Mouse (Mus musculus) hematopoietic multipotent progenitor cell, adult 10-12 weeks (in vitro differentiated cells): Measurements from ENCODE around the gene Tmem202. TPM values are rescaled to one million over a fixed set of nuclear protein-coding genes. Genes with fewer than 3 reads are reported as not detected.

Experiments
- polyA plus RNA-seq: library from polyadenylated mRNA; stranded (reverse); fragments of >175 nt; gene quantifications from 2 replicates; pipeline ENCODE4 v1.2.3, GENCODE M21; 2012; ENCODE audit warnings: low replicate concordance

Tmem202 gene
- 0.42 and 0.77 TPM in 2 replicates for polyA plus RNA-seq

DNA sequence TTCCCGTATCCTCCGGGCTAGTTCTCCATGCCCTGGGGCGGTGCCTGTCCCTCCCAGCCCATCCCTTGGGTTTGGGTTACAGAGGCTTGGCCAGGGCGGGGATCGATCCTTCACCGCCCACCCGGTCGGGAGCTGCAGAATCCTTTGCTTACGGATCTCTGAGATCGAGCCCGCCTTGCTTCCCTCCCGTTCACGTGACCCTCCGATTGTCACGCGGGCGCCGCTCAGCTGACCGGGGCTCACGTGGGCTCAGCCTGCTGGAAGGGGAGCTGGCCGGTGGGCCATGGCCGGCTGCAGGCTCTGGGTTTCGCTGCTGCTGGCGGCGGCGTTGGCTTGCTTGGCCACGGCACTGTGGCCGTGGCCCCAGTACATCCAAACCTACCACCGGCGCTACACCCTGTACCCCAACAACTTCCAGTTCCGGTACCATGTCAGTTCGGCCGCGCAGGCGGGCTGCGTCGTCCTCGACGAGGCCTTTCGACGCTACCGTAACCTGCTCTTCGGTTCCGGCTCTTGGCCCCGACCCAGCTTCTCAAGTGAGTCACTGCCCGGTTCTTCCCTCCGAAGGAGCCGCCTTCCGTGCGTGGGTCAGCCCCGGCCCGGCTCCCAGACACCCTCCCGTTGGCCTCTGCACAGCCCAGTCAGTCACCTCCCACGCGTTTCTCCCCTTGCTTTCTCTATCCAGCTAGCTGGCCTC lies at the start of gene Tmem202, which contains the start of gene Hexa:
Gene Tmem202 (minus strand): TSS at position 407 of the 697 bp plus-strand sequence.
Gene Hexa (plus strand): TSS at position 100 of the 697 bp plus-strand sequence.

DNA sequence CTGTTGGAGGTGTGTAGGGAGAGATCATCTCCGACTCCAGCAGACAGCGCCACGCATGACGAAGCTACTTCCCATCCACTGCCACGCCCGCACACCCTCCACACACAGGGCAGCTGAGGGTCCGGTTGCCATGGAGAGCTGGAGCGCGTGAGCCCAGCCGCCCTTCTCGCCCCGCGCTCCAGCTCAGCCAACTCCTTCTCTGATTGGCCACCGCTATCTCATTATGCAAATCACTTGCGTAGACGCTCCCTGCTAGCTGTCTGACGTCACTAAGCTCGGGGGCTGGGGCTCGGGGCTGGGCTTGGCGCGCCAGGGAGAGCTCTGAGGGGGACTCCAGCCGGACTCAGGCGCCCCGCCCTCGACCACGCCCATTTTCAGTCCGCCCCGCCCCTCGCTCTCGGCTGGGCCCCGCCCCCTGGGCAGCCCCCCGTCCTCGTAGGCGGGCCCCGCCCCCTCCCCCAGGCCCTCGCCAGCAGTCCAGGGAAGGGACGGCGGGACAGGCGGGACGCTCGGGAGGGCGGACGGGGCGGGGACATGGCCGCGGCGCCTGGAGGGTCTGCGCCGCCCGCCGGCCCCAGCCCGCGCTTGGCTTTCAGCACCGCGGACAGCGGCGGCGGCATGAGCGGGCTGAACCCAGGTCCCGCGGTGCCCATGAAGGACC lies 38.3 kb upstream of the Tmem202 start, which contains the start of gene Celf6:
Gene Celf6 (plus strand): TSS at position 74 of the 661 bp plus-strand sequence.

DNA sequence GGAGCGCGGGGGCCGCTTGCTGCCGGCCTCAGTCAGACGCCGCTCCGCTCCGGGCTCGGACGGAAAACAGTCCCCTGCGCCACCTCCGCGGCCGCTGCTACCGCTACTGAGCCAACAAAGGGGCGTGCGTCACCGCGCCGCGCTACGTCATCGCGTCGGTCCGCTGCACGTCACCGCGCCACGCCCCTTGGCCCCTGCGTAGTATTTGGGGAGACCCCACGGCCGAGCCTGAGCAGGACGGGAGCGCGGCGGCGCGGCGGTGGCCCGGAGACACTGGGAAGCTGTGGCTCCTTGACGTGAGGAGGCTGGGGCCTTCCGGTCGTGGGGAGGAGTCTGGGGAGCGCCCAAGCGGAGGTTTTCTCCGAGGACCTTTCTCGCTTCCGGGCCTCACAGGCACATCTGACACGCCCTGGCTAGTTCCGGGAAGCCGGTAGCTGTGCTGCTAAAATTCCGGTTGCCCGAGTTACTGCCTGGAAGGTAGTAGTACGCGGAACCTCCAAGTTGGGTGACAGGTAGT lies 53.0 kb downstream of the Tmem202 start, which contains the start of gene Arih1:
Gene Arih1 (minus strand): TSS at position 70 of the 517 bp plus-strand sequence.

Other genes starting within 250 kb of the Tmem202 start
- 8.0 and 12.6 TPM in 2 replicates for gene Adpgk, start 248.3 kb downstream of the Tmem202 start, polyA plus RNA-seq
- gene Bbs4, start 186.3 kb downstream of the Tmem202 start, polyA plus RNA-seq = 0.55 and 0.68 TPM in 2 replicates
- 28.2 and 73.3 TPM in 2 replicates for gene Arih1, start 53.2 kb downstream of the Tmem202 start, polyA plus RNA-seq
- gene Hexa, start 307 bp downstream of the Tmem202 start, polyA plus RNA-seq = 69.6 and 74.6 TPM in 2 replicates
- gene Celf6, start 38.1 kb upstream of the Tmem202 start, polyA plus RNA-seq = not detected in 2 replicates
- 18.4 and 18.8 TPM in 2 replicates for gene Parp6, start 77.4 kb upstream of the Tmem202 start, polyA plus RNA-seq
- gene Pkm, start 116.5 kb upstream of the Tmem202 start, polyA plus RNA-seq = 197 and 319 TPM in 2 replicates
- 0.31 and 0.64 TPM in 2 replicates for gene Gramd2, start 140.3 kb upstream of the Tmem202 start, polyA plus RNA-seq
- gene Senp8, start 210.9 kb upstream of the Tmem202 start, polyA plus RNA-seq = 0.26 and 0.29 TPM in 2 replicates
- 2.2 and 4.3 TPM in 2 replicates for gene Myo9a, start 211.0 kb upstream of the Tmem202 start, polyA plus RNA-seq